Comparison of ENCODE assay signal across 15 mouse cellular contexts in genomic region chr5:92495771-92496409, GRCm38 (mm10). TPM values are rescaled to one million over a fixed set of nuclear protein-coding genes. Genes with fewer than 3 reads are reported as not detected.
DNase-seq lines count a peak whose midpoint lies in the region; ATAC-seq and TF ChIP-seq lines count a peak whose summit lies in the region.
"Had no signal": no experiment of that assay in that cellular context is flagged by ENCODE, and none has a peak within 500 bp of the region (broad histone marks: within the 10 kb centered on the region; RNA-seq: fewer than 3 reads in every experiment).

No protein-coding gene starts in this region.

- TF ChIP-seq POLR2A in thymus, adult 2 months (IDR thresholded peaks at IDR 0.05; ENCODE audit: control insufficient read depth, extremely low read depth, insufficient read depth, low read length, poor library complexity), result no peak

- no peaks in the 10 kb centered on the region for H3K36me3 ChIP-seq in forebrain, embryonic 13.5 days (ENCODE audit: poor library complexity, severe bottlenecking)
- H3K36me3 ChIP-seq in forebrain, embryonic 15.5 days, result no peaks in the 10 kb centered on the region
- no peaks in the 10 kb centered on the region for H3K36me3 ChIP-seq in thymus, adult 2 months (ENCODE audit: control insufficient read depth, insufficient read depth, low read length)
- no peaks in the 10 kb centered on the region for H3K36me3 ChIP-seq in liver, embryonic 14.5 days (replicated peaks; ENCODE audit: control insufficient read depth, insufficient read depth, low read depth)
- no peaks in the 10 kb centered on the region for H3K36me3 ChIP-seq in stomach, postnatal 0 days (ENCODE audit: control insufficient read depth, insufficient read depth, low read length)
- H3K36me3 ChIP-seq: forebrain, embryonic 10.5 days; midbrain, embryonic 12.5 days had no signal

- no peak overlapping the region for H3K27ac ChIP-seq in forebrain, embryonic 13.5 days
- no peak overlapping the region for H3K27ac ChIP-seq in forebrain, embryonic 15.5 days (replicated peaks)
- peak overlapping the region; percentile 40 for H3K27ac ChIP-seq in thymus, adult 2 months (ENCODE audit: control insufficient read depth, insufficient read depth, low read length)
- H3K27ac ChIP-seq in liver, embryonic 14.5 days, result no peak overlapping the region
- H3K27ac ChIP-seq in stomach, postnatal 0 days (replicated peaks), result peak overlapping the region; percentile 30; the same call in 1 of the 2 replicates
- H3K27ac ChIP-seq: forebrain, embryonic 10.5 days; midbrain, embryonic 12.5 days had no signal

- TF ChIP-seq CTCF in thymus, adult 2 months (IDR thresholded peaks at IDR 0.05; ENCODE audit: borderline replicate concordance, control insufficient read depth, extremely low read depth, insufficient read depth, low read length, poor library complexity), result no peak
- TF ChIP-seq CTCF in liver, embryonic 14.5 days (IDR thresholded peaks at IDR 0.05; ENCODE audit: low read depth), result no peak
- TF ChIP-seq CTCF in stomach, postnatal 0 days (IDR thresholded peaks at IDR 0.05; ENCODE audit: low read depth), result no peak

- H3K9me3 ChIP-seq in forebrain, embryonic 13.5 days (replicated peaks), result no peaks in the 10 kb centered on the region
- no peaks in the 10 kb centered on the region for H3K9me3 ChIP-seq in forebrain, embryonic 15.5 days
- H3K9me3 ChIP-seq in liver, embryonic 14.5 days (ENCODE audit: control insufficient read depth, low read length), result no peaks in the 10 kb centered on the region
- H3K9me3 ChIP-seq in stomach, postnatal 0 days (ENCODE audit: control insufficient read depth, low read length), result no peaks in the 10 kb centered on the region
- H3K9me3 ChIP-seq: forebrain, embryonic 10.5 days; midbrain, embryonic 12.5 days had no signal

- no peak overlapping the region for H3K4me3 ChIP-seq in forebrain, embryonic 13.5 days
- H3K4me3 ChIP-seq in forebrain, embryonic 15.5 days, result no peak overlapping the region
- H3K4me3 ChIP-seq in thymus, adult 2 months (ENCODE audit: control insufficient read depth, insufficient read depth, low read length), result no peak overlapping the region
- H3K4me3 ChIP-seq in liver, embryonic 14.5 days (ENCODE audit: insufficient read depth in 1 of 2, low read depth in 2 of 2, low read length in 2 of 2), result no peak overlapping the region
- no peak overlapping the region for H3K4me3 ChIP-seq in stomach, postnatal 0 days (ENCODE audit: low read depth, low read length)
- H3K4me3 ChIP-seq: forebrain, embryonic 10.5 days; midbrain, embryonic 12.5 days had no signal

- H3K9ac ChIP-seq in forebrain, embryonic 13.5 days, result peak overlapping the region; percentile 21; the same call in 1 of the 2 replicates
- no peak overlapping the region for H3K9ac ChIP-seq in forebrain, embryonic 15.5 days (replicated peaks)
- H3K9ac ChIP-seq in liver, embryonic 14.5 days (replicated peaks), result no peak overlapping the region
- H3K9ac ChIP-seq in stomach, postnatal 0 days (ENCODE audit: low read length), result no peak overlapping the region
- H3K9ac ChIP-seq: midbrain, embryonic 12.5 days had no signal

- H3K4me1 ChIP-seq in forebrain, embryonic 13.5 days, result peaks cover 36% of the 10 kb centered on the region
- peaks cover 28% of the 10 kb centered on the region for H3K4me1 ChIP-seq in forebrain, embryonic 15.5 days
- H3K4me1 ChIP-seq in thymus, adult 2 months (replicated peaks; ENCODE audit: control insufficient read depth, insufficient read depth, low read length), result peaks cover 33% of the 10 kb centered on the region
- peaks cover 0 to 5% of the 10 kb centered on the region in 2 experiments; a peak in 2 of 4 replicates for H3K4me1 ChIP-seq in liver, embryonic 14.5 days (replicated peaks; ENCODE audit: control insufficient read depth in 2 of 2, insufficient read depth in 2 of 2, low read length in 1 of 2)
- peaks cover 7% of the 10 kb centered on the region; the same call in 1 of the 2 replicates for H3K4me1 ChIP-seq in stomach, postnatal 0 days (replicated peaks; ENCODE audit: control insufficient read depth, insufficient read depth)

- TF ChIP-seq EP300 in liver, embryonic 14.5 days (IDR thresholded peaks at IDR 0.05; ENCODE audit: low read depth), result no peak
- TF ChIP-seq EP300 in stomach, postnatal 0 days (optimal IDR thresholded peaks at IDR 0.05), result no peak

- H3K4me2 ChIP-seq in forebrain, embryonic 13.5 days, result no peak overlapping the region
- H3K4me2 ChIP-seq in forebrain, embryonic 15.5 days (replicated peaks), result no peak overlapping the region
- no peak overlapping the region for H3K4me2 ChIP-seq in liver, embryonic 14.5 days (ENCODE audit: low read depth)
- no peak overlapping the region for H3K4me2 ChIP-seq in stomach, postnatal 0 days (replicated peaks; ENCODE audit: low read depth)
- H3K4me2 ChIP-seq: midbrain, embryonic 12.5 days had no signal

- peak; percentile 3 for DNase-seq in thymus, adult 2 months
- no peak for DNase-seq in thymus, postnatal 0 days (ENCODE audit: low spot score)
- DNase-seq in liver, embryonic 14.5 days (ENCODE audit: low read depth in 3 of 3, low spot score in 3 of 3), result no peak
- DNase-seq in stomach, postnatal 0 days (ENCODE audit: low spot score), result no peak
- no peak for DNase-seq in frontal cortex, postnatal 36 days (ENCODE audit: low spot score in 2 of 2)
- DNase-seq: gastrocnemius, postnatal 25 days had no signal

- 93% methylated on average over 7 of the region's 7 CpGs for WGBS in forebrain, embryonic 13.5 days
- WGBS in forebrain, embryonic 15.5 days, result 92% methylated on average over 7 of the region's 7 CpGs
- 93% methylated on average over 7 of the region's 7 CpGs for WGBS in thymus, adult 2 months
- WGBS in liver, embryonic 14.5 days (ENCODE audit: insufficient replicate concordance), result 59% methylated on average over 7 of the region's 7 CpGs
- 66% methylated on average over 7 of the region's 7 CpGs for WGBS in stomach, postnatal 0 days

- ATAC-seq in forebrain, embryonic 13.5 days, result no peak
- ATAC-seq in forebrain, embryonic 15.5 days (replicated peaks), result no peak
- ATAC-seq in liver, embryonic 14.5 days (ENCODE audit: insufficient read depth), result peak; percentile 41
- ATAC-seq in stomach, postnatal 0 days (ENCODE audit: low FRiP score, low TSS enrichment), result no peak
- no peak for ATAC-seq in megakaryocyte progenitor cell, adult 5-6 weeks (replicated peaks; ENCODE audit: poor library complexity)
- ATAC-seq: inflammation-experienced regulatory T-cells, adult 6 months; Patski had no signal

- H3K27me3 ChIP-seq in forebrain, embryonic 13.5 days, result no peaks in the 10 kb centered on the region
- no peaks in the 10 kb centered on the region for H3K27me3 ChIP-seq in forebrain, embryonic 15.5 days
- H3K27me3 ChIP-seq in thymus, adult 2 months (ENCODE audit: control insufficient read depth, insufficient read depth, low read length), result no peaks in the 10 kb centered on the region
- no peaks in the 10 kb centered on the region for H3K27me3 ChIP-seq in liver, embryonic 14.5 days (ENCODE audit: control insufficient read depth, insufficient read depth, low read length)
- no peaks in the 10 kb centered on the region for H3K27me3 ChIP-seq in stomach, postnatal 0 days (ENCODE audit: control insufficient read depth, insufficient read depth, low read length)
- H3K27me3 ChIP-seq: midbrain, embryonic 12.5 days; Patski had no signal

RNA-seq across cellular contexts. Expression of gene Scarb2, which starts 10.7 kb away (rescaled TPM):
- 19.5 and 22.3 TPM in 2 replicates for polyA plus RNA-seq in forebrain, embryonic 13.5 days (2015; fragmentation: Nextera tagmentation; extraction: Ambion mirVana)
- polyA plus RNA-seq in forebrain, embryonic 15.5 days (2015; fragmentation: Nextera tagmentation; extraction: Ambion mirVana), result 23.4 and 24.6 TPM in 2 replicates
- 40.2 and 40.9 TPM in 2 replicates for polyA plus RNA-seq in thymus, adult 2 months (2012; rRNA removed)
- polyA plus RNA-seq in thymus, postnatal 0 days (2015; fragmentation: Nextera tagmentation; extraction: Ambion mirVana), result 29.2 and 31.2 TPM in 2 replicates
- polyA plus RNA-seq in liver, embryonic 14.5 days (2012; rRNA removed), result 4.5 and 5.7 TPM in 2 replicates
- 5.2 and 5.4 TPM in 2 replicates for polyA plus RNA-seq in liver, embryonic 14.5 days (2014; fragmentation: Nextera tagmentation; extraction: Ambion mirVana)
- polyA plus RNA-seq in stomach, postnatal 0 days (2015; fragmentation: Nextera tagmentation; extraction: Ambion mirVana), result 19.1 and 20.9 TPM in 2 replicates
- 27.0 and 30.0 TPM in 2 replicates for total RNA-seq in megakaryocyte progenitor cell, adult 5-6 weeks (2015)
- 40.4 and 44.8 TPM in 2 replicates for total RNA-seq in megakaryocyte progenitor cell, adult 5-6 weeks (2017)

RNA-seq across cellular contexts. Expression of gene Fam47e, which starts 59.0 kb away (rescaled TPM):
- 0.38 TPM in 1 of 2 replicates, not detected in the other for polyA plus RNA-seq in forebrain, embryonic 13.5 days (2015; fragmentation: Nextera tagmentation; extraction: Ambion mirVana)
- 0.42 and 0.69 TPM in 2 replicates for polyA plus RNA-seq in forebrain, embryonic 15.5 days (2015; fragmentation: Nextera tagmentation; extraction: Ambion mirVana)
- not detected in 2 replicates for polyA plus RNA-seq in thymus, adult 2 months (2012; rRNA removed)
- polyA plus RNA-seq in thymus, postnatal 0 days (2015; fragmentation: Nextera tagmentation; extraction: Ambion mirVana), result 0.29 TPM in 1 of 2 replicates, not detected in the other
- polyA plus RNA-seq in liver, embryonic 14.5 days (2012; rRNA removed), result 0.96 and 1.0 TPM in 2 replicates
- polyA plus RNA-seq in liver, embryonic 14.5 days (2014; fragmentation: Nextera tagmentation; extraction: Ambion mirVana), result 1.4 and 1.8 TPM in 2 replicates
- polyA plus RNA-seq in stomach, postnatal 0 days (2015; fragmentation: Nextera tagmentation; extraction: Ambion mirVana), result 0.13 and 0.19 TPM in 2 replicates
- not detected in 2 replicates for total RNA-seq in megakaryocyte progenitor cell, adult 5-6 weeks (2015)
- total RNA-seq in megakaryocyte progenitor cell, adult 5-6 weeks (2017), result not detected in 2 replicates
- total RNA-seq: common myeloid progenitor, adult 5-6 weeks; gastrocnemius, postnatal 25 days had no signal
- polyA plus RNA-seq: forebrain, embryonic 10.5 days; inflammation-experienced regulatory T-cells, adult 6 months; limb, embryonic 11.5 days; midbrain, embryonic 12.5 days; Patski had no signal

Comparison
In these comparisons a context has a peak if more than half of its experiments do, and no peak if none do; other contexts are left out.
1. H3K27ac ChIP-seq: peak in thymus, adult 2 months (single experiment) and stomach, postnatal 0 days (single experiment); none in forebrain, embryonic 13.5 days (single experiment), forebrain, embryonic 15.5 days (single experiment) and liver, embryonic 14.5 days (single experiment).